Mouse (Mus musculus) neural tube, embryonic 11.5 days (tissue): ENCODE results near the gene Spats2. TPM values are rescaled to one million over a fixed set of nuclear protein-coding genes. Genes with fewer than 3 reads are reported as not detected.

Experiments used
- ATAC-seq: fragments of 200-750 bp; cut with Nextera tagmentation; 2 replicates; pipeline ENCODE4 v1.8.0; 2017; ENCODE audit warnings: moderate number of reproducible peaks, mild to moderate bottlenecking, moderate TSS enrichment, moderate library complexity; ENCODE audit not compliant: insufficient read depth, low FRiP score, low TSS enrichment
- DNase-seq: peaks from one replicate; pipeline ENCODE4 v3.0.0-alpha.2; 2015; ENCODE audit warnings: low spot score
- H3K27ac ChIP-seq: fragments of 300-500 bp; sonication (generic); 2 replicates; pipeline ENCODE4 v1.5.1; 2014; ENCODE audit warnings: low read depth, mild to moderate bottlenecking, low read length
- H3K27me3 ChIP-seq: fragments of 300-500 bp; sonication (generic); 2 replicates; pipeline ENCODE4 v1.6.1; 2014; ENCODE audit warnings: mild to moderate bottlenecking, low read length, mixed read lengths; ENCODE audit not compliant: control insufficient read depth, insufficient read depth
- H3K36me3 ChIP-seq: fragments of 300-500 bp; sonication (generic); 2 replicates; pipeline ENCODE4 v1.6.1; 2014; ENCODE audit warnings: mild to moderate bottlenecking, low read length, moderate library complexity, mixed read lengths; ENCODE audit not compliant: control insufficient read depth, insufficient read depth
- H3K4me1 ChIP-seq: fragments of 300-500 bp; sonication (generic); 2 replicates; pipeline ENCODE4 v1.6.1; 2014; ENCODE audit warnings: low read length, mixed read lengths; ENCODE audit not compliant: control insufficient read depth, insufficient read depth
- H3K4me2 ChIP-seq: fragments of 300-500 bp; sonication (generic); 2 replicates; pipeline ENCODE4 v1.6.1; 2014; ENCODE audit warnings: low read depth, mild to moderate bottlenecking, moderate library complexity
- H3K4me3 ChIP-seq: fragments of 300-500 bp; sonication (generic); 2 replicates; pipeline ENCODE4 v1.5.1; 2014; ENCODE audit warnings: low read depth, low read length
- H3K9ac ChIP-seq: fragments of 300-500 bp; sonication (generic); 2 replicates; pipeline ENCODE4 v1.6.1; 2014; ENCODE audit warnings: mild to moderate bottlenecking, low read length
- H3K9me3 ChIP-seq: fragments of 300-500 bp; sonication (generic); 2 replicates; pipeline ENCODE4 v1.6.1; 2016; ENCODE audit warnings: low read length; ENCODE audit not compliant: control insufficient read depth
- WGBS: fragments of 180-500 bp; shearing (Covaris S2); extraction: QIAGEN DNeasy Blood & Tissue Kit; methylation state at CpG from one replicate; pipeline ENCODE4 v1.1.7; 2014; 5-methylcytosine and 5-hydroxymethylcytosine counted together
- polyA plus RNA-seq: library from polyadenylated mRNA; unstranded; fragments of >200 nt; fragmentation: Nextera tagmentation; extraction: Ambion mirVana; gene quantifications from 2 replicates; pipeline ENCODE4 v1.2.1, GENCODE M21; 2014

Spats2 gene
- polyA plus RNA-seq, 1 experiment from 2014 or later = 63.3 TPM

DNA sequence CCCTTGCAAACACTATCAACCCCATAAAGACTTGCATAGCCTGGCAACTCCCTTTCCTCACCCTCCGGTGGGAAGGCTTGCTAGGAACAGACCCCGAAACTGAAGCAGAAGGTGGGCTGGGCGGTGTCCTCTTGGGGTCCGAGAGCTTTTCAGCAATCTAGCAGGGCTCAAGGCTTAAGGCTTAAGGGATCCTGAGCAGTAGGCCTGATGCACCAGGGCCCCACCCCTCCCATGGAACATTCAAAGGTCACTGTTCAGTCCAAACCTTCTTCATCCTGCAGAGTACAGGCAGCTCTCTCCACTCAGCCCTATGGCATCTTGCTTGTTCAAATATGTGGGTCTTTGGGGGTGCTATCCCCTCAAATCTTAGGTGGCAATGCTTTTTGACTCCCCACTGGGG, 39.7 kb upstream of the Spats2 start:
- DNase-seq (no peak), ATAC-seq (no peak)
- no peak overlapping the region for H3K4me2 ChIP-seq
- no peaks in the 10 kb centered on the region for H3K9me3 ChIP-seq
- H3K27ac ChIP-seq = no peak overlapping the region
- WGBS = 71% methylated on average over 4 of the region's 4 CpGs
- H3K36me3 ChIP-seq = peaks cover 11% of the 10 kb centered on the region
- no peak overlapping the region for H3K9ac ChIP-seq
- H3K4me3 ChIP-seq = no peak overlapping the region
- peaks cover 61% of the 10 kb centered on the region for H3K27me3 ChIP-seq
- peaks cover 8% of the 10 kb centered on the region for H3K4me1 ChIP-seq

DNA sequence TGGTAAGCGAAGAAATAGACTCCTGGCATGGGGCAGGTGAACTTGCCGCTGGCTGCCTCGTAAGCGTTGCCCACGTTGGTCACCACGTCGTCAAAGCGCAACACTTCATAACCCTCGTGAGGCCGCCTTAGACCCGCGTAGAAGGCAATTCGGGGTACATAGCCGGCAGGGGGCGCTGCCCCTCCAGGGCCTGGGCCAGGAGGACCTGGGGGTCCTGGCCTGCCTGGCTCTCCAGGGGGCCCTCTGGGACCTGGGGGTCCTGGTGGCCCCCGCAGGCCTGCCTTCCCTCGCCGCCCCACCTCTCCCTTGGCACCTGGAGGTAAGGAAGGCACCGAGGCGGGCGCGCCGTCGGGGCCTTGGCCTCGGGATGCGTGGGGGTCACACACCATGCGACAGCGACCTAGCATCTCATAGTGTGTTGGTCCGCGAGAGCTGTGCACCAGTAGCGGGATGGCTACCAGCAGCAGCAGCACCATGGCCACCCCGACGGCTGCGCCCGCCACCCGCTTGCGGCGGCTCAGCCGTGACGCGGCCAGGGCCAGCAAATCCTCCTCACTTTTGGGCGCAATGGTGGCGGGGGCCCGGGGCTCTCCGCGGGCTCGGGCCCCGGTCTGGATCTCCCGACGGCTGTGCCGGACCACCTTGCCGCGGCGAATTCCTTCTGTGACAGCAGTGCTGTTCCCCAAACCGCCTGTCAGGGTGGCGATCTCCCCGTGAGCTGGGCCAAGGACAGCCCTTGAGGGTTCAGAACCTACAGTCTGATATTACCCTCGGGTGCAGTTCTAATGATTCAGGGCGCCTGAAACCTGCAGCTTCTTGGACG, 38.3 kb upstream of the Spats2 start, which contains the start of gene C1ql4:
TSS of gene C1ql4 (minus strand) at position 565 of the 823 bp plus-strand sequence.
- H3K4me1 ChIP-seq = peaks cover 10% of the 10 kb centered on the region
- ATAC-seq = no peak

DNA sequence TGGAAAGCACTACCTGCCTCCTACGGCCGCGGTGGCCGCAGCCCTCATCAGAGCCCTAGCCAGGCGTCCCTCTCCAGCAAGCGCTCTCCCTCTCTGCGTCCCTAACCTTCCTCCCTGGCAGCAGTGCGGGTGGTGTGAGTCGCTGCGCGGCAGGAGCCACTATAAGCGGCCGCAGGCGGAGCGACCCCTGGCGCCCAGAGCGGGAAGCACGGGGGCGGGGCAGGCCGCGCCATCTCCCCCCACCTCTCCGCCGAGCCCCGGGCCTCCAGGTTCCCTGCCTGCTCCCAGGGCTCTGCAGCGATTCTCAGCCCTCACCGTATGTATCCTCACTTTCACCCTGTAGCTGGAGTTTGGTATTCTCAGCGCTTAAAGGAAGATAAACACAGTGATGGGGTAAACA, 37.4 kb upstream of the Spats2 start:
- Histone ChIP-seq H3K9me3 (no peaks in the 10 kb centered on the region), H3K4me3 (peak overlapping the region; percentile 23), H3K36me3 (peaks cover 2% of the 10 kb centered on the region; the same call in 1 of the 2 replicates), H3K27me3 (peaks cover 76% of the 10 kb centered on the region), H3K4me1 (peaks cover 16% of the 10 kb centered on the region), H3K4me2 (peak overlapping the region; percentile 21), H3K9ac (peak overlapping the region; percentile 20; the same call in 1 of the 2 replicates), H3K27ac (no peak overlapping the region)
- WGBS = under 1% methylated on average over 27 of the region's 27 CpGs
- DNase-seq (peak; percentile 89), ATAC-seq (peak; percentile 68)

More for the DNA sequence above, 38.3 kb upstream of the Spats2 start, which contains the start of gene C1ql4:
- H3K27me3 ChIP-seq = peaks cover 69% of the 10 kb centered on the region
- peak within 1 kb of the TSS; percentile 23 for H3K4me3 ChIP-seq
- 6% methylated on average over 58 of the region's 60 CpGs for WGBS
- peak within 1 kb of the TSS; percentile 21 for H3K4me2 ChIP-seq
- H3K9ac ChIP-seq = peak within 1 kb of the TSS; percentile 20; the same call in 1 of the 2 replicates
- no peak within 1 kb of the TSS for H3K27ac ChIP-seq
- H3K36me3 ChIP-seq = peaks cover 6% of the 10 kb centered on the region
- DNase-seq = peak; percentile 67
- no peaks in the 10 kb centered on the region for H3K9me3 ChIP-seq

DNA sequence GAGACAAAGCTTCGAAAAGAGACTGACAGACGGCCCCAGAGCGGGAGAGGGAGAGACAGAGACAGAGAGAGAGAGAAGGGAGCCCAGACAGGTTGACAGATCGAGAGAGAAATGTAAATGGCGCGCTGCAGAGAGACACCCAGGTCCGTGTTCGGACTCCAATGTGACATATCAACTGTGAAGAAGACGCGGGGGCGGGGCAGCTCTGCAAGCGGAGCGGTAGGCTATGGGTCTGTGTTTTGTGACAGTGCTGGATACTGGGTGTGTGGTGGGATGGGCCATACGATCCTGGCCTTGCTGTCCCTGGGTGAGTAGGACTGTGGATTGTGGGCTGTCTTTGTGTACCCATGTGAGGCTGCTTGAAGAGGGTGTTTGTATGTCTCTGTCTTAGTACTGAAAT, 36.6 kb upstream of the Spats2 start:
- H3K9me3 ChIP-seq = no peaks in the 10 kb centered on the region
- H3K27me3 ChIP-seq = peaks cover 80% of the 10 kb centered on the region
- no peak overlapping the region for H3K4me3 ChIP-seq
- 3% methylated on average over 14 of the region's 14 CpGs for WGBS
- DNase-seq (no peak), ATAC-seq (no peak)
- H3K4me2 ChIP-seq = peak overlapping the region; percentile 2; the same call in 1 of the 2 replicates
- H3K4me1 ChIP-seq = peaks cover 22% of the 10 kb centered on the region
- H3K9ac ChIP-seq = no peak overlapping the region
- H3K27ac ChIP-seq = no peak overlapping the region
- H3K36me3 ChIP-seq = no peaks in the 10 kb centered on the region

DNA sequence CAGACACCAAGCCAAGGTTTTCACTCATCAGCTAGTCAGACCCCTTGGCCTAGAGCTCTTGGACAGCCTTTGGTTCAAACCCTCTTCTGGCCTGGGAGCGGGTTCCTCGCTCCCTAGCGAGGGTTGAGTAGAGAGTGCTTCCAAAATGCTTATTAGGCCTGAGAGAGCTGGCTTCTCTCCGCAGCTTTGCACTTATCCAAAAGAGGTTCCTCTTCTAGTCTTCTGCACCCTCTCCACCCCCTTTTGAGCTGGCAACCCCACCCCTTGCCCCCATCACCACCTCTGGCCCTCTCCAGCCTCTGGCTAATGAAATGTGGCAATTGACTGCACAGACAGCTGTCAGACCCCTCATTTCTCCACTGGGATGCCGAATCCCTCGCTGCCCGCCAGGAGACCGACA, 32.8 kb upstream of the Spats2 start, which contains the start of gene Dnajc22:
TSS of gene Dnajc22 (plus strand) at position 301 of the 400 bp plus-strand sequence.
- 8% methylated on average over 8 of the region's 8 CpGs for WGBS
- H3K36me3 ChIP-seq = no peaks in the 10 kb centered on the region
- peaks cover 79% of the 10 kb centered on the region for H3K27me3 ChIP-seq
- peak within 1 kb of the TSS; percentile 65 for H3K27ac ChIP-seq
- ATAC-seq = no peak
- H3K4me1 ChIP-seq = peaks cover 48% of the 10 kb centered on the region
- H3K4me3 ChIP-seq = peak within 1 kb of the TSS; percentile 37
- DNase-seq = peak; percentile 30
- no peaks in the 10 kb centered on the region for H3K9me3 ChIP-seq
- peak within 1 kb of the TSS; percentile 67 for H3K4me2 ChIP-seq
- H3K9ac ChIP-seq = peak within 1 kb of the TSS; percentile 29

DNA sequence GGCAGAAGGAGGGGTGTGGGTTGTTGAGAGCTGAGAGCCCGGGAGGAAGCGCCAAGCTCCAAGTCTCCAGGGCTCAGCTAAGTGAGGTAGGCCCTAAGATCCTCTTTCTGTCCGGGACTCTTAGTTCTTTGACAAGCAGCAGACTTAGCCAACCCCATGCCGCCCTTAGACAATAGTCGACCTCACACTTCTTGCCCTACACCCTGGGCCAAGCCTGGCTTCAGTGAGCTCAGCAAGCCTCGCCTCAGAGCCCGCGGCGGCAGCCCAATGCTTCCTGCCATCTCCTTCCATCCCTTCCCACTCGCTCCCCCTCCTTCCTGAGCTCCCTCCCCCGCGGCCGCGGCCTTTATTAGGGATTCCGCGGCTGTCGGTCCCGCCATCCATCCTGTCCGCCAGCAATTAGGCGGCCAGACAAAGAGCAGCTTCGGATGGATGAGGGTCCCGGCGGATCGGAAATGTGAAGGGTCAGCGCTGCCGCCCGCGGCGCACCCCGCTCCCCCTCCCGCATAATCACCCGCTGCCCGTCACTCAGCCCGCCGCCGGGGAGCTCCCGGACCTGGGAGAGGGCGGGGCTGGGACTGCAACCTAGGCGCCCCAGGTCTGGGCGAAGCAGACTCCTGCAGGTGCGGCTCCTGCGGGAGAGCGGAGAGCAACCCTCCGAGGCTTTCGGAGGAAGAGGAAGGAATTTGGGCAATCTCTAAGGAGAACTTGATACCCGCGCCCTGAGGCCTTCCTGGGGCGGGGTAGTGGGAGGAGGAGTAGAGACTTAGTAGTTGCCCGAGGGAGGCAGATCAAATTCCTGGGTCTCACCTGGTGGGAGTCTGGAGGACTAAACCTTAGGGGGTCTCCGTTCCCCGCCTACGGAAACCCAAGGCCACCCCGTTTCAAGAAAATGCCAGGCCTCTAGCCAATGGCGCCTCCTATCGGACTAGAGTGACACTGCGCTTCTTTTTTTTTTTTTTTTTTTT, 32.1 kb upstream of the Spats2 start:
- H3K4me2 ChIP-seq = peak overlapping the region; percentile 67
- peaks cover 79% of the 10 kb centered on the region for H3K27me3 ChIP-seq
- H3K9me3 ChIP-seq = no peaks in the 10 kb centered on the region
- H3K36me3 ChIP-seq = no peaks in the 10 kb centered on the region
- peak overlapping the region; percentile 65 for H3K27ac ChIP-seq
- peak overlapping the region; percentile 29 for H3K9ac ChIP-seq
- peak overlapping the region; percentile 37 for H3K4me3 ChIP-seq
- H3K4me1 ChIP-seq = peaks cover 45% of the 10 kb centered on the region
- ATAC-seq (peak; percentile 62), DNase-seq (peak; percentile 89)
- WGBS = under 1% methylated on average over 52 of the region's 56 CpGs

DNA sequence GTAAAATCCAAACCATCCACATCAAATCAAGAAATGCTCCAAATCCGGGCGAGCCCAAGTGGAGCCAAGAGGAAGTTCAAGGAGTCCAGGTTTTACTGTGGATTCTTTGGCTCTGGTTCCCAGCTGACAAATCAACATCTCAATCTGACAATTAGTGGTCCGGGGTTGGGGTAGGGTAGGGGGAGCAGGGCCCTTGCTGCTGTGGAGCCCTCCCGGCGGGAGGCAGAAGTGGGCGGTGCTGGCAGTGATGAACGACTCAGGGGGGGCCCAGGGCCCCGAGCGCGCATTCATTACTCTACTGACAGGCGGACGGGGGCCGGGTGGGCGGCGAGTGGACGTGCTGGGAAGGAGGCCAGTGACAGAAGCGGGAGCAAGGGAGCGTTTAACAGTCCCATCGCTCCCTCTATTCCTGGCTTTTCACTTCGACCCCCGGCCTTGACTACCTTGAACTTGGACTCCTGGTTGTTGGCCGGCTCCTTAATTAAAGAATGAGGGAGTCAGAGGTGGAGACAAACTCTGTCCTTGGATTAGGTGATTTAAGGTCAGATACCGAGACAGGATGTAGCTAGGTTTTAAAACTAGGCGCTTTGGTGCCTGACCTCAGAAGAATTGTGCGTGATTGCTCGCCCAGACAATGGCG, 31.0 kb upstream of the Spats2 start:
- DNase-seq = peak; percentile 88
- under 1% methylated on average over 27 of the region's 27 CpGs for WGBS
- Histone ChIP-seq H3K4me1 (peaks cover 45% of the 10 kb centered on the region), H3K4me3 (no peak overlapping the region), H3K9me3 (no peaks in the 10 kb centered on the region), H3K4me2 (peak overlapping the region; percentile 25), H3K36me3 (no peaks in the 10 kb centered on the region), H3K27me3 (peaks cover 78% of the 10 kb centered on the region), H3K9ac (no peak overlapping the region), H3K27ac (0 out of 2 replicates have a peak overlapping the region, but pooled peaks have one; percentile 27)
- peak; percentile 54; the same call in 1 of the 2 replicates for ATAC-seq

DNA sequence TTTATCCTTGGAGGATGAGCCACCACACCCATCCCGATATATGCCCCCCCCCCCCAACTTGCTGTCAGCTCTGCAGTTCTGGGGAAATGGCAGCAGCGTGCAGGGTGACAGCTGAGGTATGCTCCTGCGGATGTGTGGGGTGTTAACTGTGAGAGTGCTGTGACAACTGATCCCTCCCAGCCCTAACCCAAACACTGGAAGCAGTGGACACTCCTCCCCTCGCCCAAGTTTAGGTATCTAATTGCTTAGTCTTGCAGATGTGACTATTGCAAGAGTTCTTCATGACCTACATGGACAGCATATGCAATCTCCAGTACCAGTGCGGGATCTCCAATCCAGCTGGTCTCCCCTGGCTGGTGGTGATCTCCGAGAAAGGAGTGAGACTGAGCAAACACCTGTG, 30.4 kb upstream of the Spats2 start:
- Histone ChIP-seq H3K9me3 (no peaks in the 10 kb centered on the region), H3K4me1 (peaks cover 43% of the 10 kb centered on the region), H3K36me3 (no peaks in the 10 kb centered on the region), H3K4me3 (no peak overlapping the region), H3K27me3 (peaks cover 72% of the 10 kb centered on the region), H3K4me2 (0 out of 2 replicates have a peak overlapping the region, but pooled peaks have one; percentile 25), H3K27ac (0 out of 2 replicates have a peak overlapping the region, but pooled peaks have one; percentile 27), H3K9ac (no peak overlapping the region)
- DNase-seq = no peak
- whole genome bisulfite sequencing = 3% methylated on average over 6 of the region's 6 CpGs
- ATAC-seq = no peak
